In the genomic region with DNA sequence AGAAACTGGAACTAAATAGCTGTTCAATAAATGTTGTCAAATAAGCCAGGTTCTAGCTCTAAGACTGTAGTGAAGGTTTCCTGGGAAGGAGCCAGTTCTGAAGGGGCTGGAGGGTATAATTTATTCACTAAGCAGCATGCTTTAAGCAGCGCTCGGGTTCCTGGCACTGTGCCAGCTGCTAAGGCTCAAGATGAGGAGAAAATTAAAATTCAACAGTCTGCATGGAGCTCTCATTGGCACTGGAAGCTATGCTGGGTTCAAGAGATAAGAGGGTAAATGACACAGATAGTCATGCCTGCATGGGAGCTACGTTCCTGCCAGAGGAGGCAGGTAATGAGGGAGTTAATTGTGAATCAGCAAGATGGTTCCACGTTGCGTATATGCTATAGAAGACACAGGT, we compare ENCODE assay signal across 11 mouse cellular contexts. TPM values are rescaled to one million over a fixed set of nuclear protein-coding genes. Genes with fewer than 3 reads are reported as not detected.
DNase-seq lines count a peak whose midpoint lies in the region; ATAC-seq and TF ChIP-seq lines count a peak whose summit lies in the region.
"Had no signal": no experiment of that assay in that cellular context is flagged by ENCODE, and none has a peak within 500 bp of the region (broad histone marks: within the 10 kb centered on the region; RNA-seq: fewer than 3 reads in every experiment).

No protein-coding gene starts in this region.

- no peaks in the 10 kb centered on the region for H3K36me3 ChIP-seq in embryonic facial prominence, embryonic 14.5 days (ENCODE audit: control insufficient read depth, insufficient read depth, low read length)
- H3K36me3 ChIP-seq in embryonic facial prominence, embryonic 10.5 days (replicated peaks): no peaks in the 10 kb centered on the region
- H3K36me3 ChIP-seq in MEL (ENCODE audit: control insufficient read depth in 1 of 2, insufficient read depth in 2 of 2, low read length in 2 of 2): no peaks in the 10 kb centered on the region
- H3K36me3 ChIP-seq: lung, embryonic 15.5 days had no signal

- 46% methylated on average over 5 of the region's 5 CpGs for WGBS in embryonic facial prominence, embryonic 14.5 days
- 89% methylated on average over 5 of the region's 5 CpGs for WGBS in embryonic facial prominence, embryonic 10.5 days

- TF ChIP-seq EP300 in MEL (IDR thresholded peaks at IDR 0.05; ENCODE audit: low read depth in 1 of 2, low read length in 2 of 2): no peak

- no peaks in the 10 kb centered on the region; the same call in 1 of the 2 replicates for H3K4me1 ChIP-seq in embryonic facial prominence, embryonic 14.5 days (ENCODE audit: control insufficient read depth, insufficient read depth, low read length)
- peaks cover 23% of the 10 kb centered on the region for H3K4me1 ChIP-seq in embryonic facial prominence, embryonic 10.5 days
- H3K4me1 ChIP-seq in MEL (ENCODE audit: control insufficient read depth in 1 of 2, insufficient read depth in 2 of 2, low read length in 2 of 2): no peaks in the 10 kb centered on the region
- H3K4me1 ChIP-seq: lung, embryonic 15.5 days had no signal

- peak; percentile 84 for DNase-seq in embryonic facial prominence, embryonic 14.5 days (ENCODE audit: low spot score)
- no peak for DNase-seq in embryonic facial prominence, embryonic 10.5 days (ENCODE audit: low spot score)
- DNase-seq in MEL (ENCODE audit: low read depth, low spot score): peak; percentile 20
- peak; percentile 23 to 51 for DNase-seq in frontal cortex, postnatal 25 days (ENCODE audit: low spot score in 2 of 2)
- peak; percentile 79 to 84 for DNase-seq in left cerebral cortex, postnatal 14 days (ENCODE audit: low spot score in 2 of 2)
- DNase-seq in adipocyte (ENCODE audit: low spot score): no peak
- DNase-seq in lung, postnatal 36 days: no peak
- DNase-seq in B cell, adult 2 months: no peak

- H3K9me3 ChIP-seq in embryonic facial prominence, embryonic 14.5 days (ENCODE audit: control insufficient read depth, low read length): no peaks in the 10 kb centered on the region
- H3K9me3 ChIP-seq in embryonic facial prominence, embryonic 10.5 days: no peaks in the 10 kb centered on the region
- H3K9me3 ChIP-seq in MEL (replicated peaks; ENCODE audit: insufficient read depth, low read length): no peaks in the 10 kb centered on the region
- H3K9me3 ChIP-seq: lung, embryonic 15.5 days had no signal

- H3K4me2 ChIP-seq in embryonic facial prominence, embryonic 14.5 days (ENCODE audit: low read depth, low read length): no peak overlapping the region
- H3K4me2 ChIP-seq: lung, embryonic 15.5 days had no signal

- TF ChIP-seq CTCF in MEL (IDR thresholded peaks at IDR 0.05 in 2 of 3, conservative IDR thresholded peaks at IDR 0.05 in 1 of 3; ENCODE audit: control insufficient read depth in 1 of 3, insufficient read depth in 1 of 3, low read depth in 2 of 3, low read length in 3 of 3, poor library complexity in 1 of 3, severe bottlenecking in 1 of 3): no peak

- no peaks in the 10 kb centered on the region for H3K79me2 ChIP-seq in MEL (ENCODE audit: control insufficient read depth, insufficient read depth, low read length, poor library complexity)

- no peaks in the 10 kb centered on the region for H3K27me3 ChIP-seq in embryonic facial prominence, embryonic 14.5 days (replicated peaks; ENCODE audit: control insufficient read depth, insufficient read depth, low read length)
- peaks cover 15% of the 10 kb centered on the region for H3K27me3 ChIP-seq in embryonic facial prominence, embryonic 10.5 days (replicated peaks; ENCODE audit: low read depth, poor library complexity, severe bottlenecking)
- peaks cover 0 to 2% of the 10 kb centered on the region in 2 experiments; a peak in 1 of 4 replicates for H3K27me3 ChIP-seq in MEL (ENCODE audit: control insufficient read depth in 1 of 2, insufficient read depth in 2 of 2, low read length in 2 of 2)

- no peak overlapping the region for H3K27ac ChIP-seq in embryonic facial prominence, embryonic 14.5 days (replicated peaks; ENCODE audit: low read depth, low read length)
- H3K27ac ChIP-seq in embryonic facial prominence, embryonic 10.5 days (replicated peaks): no peak overlapping the region
- H3K27ac ChIP-seq in MEL (ENCODE audit: control insufficient read depth, low read depth, low read length): no peak overlapping the region
- H3K27ac ChIP-seq: lung, embryonic 15.5 days had no signal

- no peak for ATAC-seq in embryonic facial prominence, embryonic 14.5 days (ENCODE audit: low read depth)

- intact Hi-C loops in left cerebral cortex, postnatal 14 days (cut with DNase I): no loop called here

- no peak overlapping the region for H3K9ac ChIP-seq in embryonic facial prominence, embryonic 14.5 days (ENCODE audit: low read depth, low read length)
- H3K9ac ChIP-seq in MEL (ENCODE audit: control insufficient read depth, low read depth, low read length, poor library complexity, severe bottlenecking): no peak overlapping the region
- H3K9ac ChIP-seq: lung, embryonic 15.5 days had no signal

- TF ChIP-seq POLR2A in MEL (IDR thresholded peaks at IDR 0.05; ENCODE audit: control insufficient read depth in 1 of 2, insufficient read depth in 1 of 2, low read depth in 1 of 2, low read length in 2 of 2, poor library complexity in 1 of 2): no peak

- no peak for TF ChIP-seq RAD21 in MEL (IDR thresholded peaks at IDR 0.05; ENCODE audit: low read depth, low read length)

- no peak overlapping the region for H3K4me3 ChIP-seq in embryonic facial prominence, embryonic 14.5 days (ENCODE audit: low read depth, low read length)
- H3K4me3 ChIP-seq in embryonic facial prominence, embryonic 10.5 days: no peak overlapping the region
- no peak overlapping the region for H3K4me3 ChIP-seq in MEL (ENCODE audit: control insufficient read depth in 1 of 2, insufficient read depth in 1 of 2, low read depth in 2 of 2, low read length in 2 of 2)
- H3K4me3 ChIP-seq: lung, embryonic 15.5 days had no signal

TF ChIP-seq in MEL, 35 proteins besides CTCF, POLR2A, EP300 and RAD21:
- TF ChIP-seq MAFK (IDR thresholded peaks at IDR 0.05; ENCODE audit: borderline replicate concordance, low read depth, low read length): no peak
- no peak for TF ChIP-seq ZKSCAN1 (IDR thresholded peaks at IDR 0.05; ENCODE audit: low read depth, low read length)
- no peak for TF ChIP-seq MYB (IDR thresholded peaks at IDR 0.05; ENCODE audit: low read depth, low read length)
- no peak for TF ChIP-seq RCOR1 (IDR thresholded peaks at IDR 0.05; ENCODE audit: low read depth, low read length)
- no peak for TF ChIP-seq GATA1 (IDR thresholded peaks at IDR 0.05; ENCODE audit: low read depth, low read length)
- no peak for TF ChIP-seq ZMIZ1 (IDR thresholded peaks at IDR 0.05; ENCODE audit: low read depth, low read length)
- TF ChIP-seq E2F4 (IDR thresholded peaks at IDR 0.05; ENCODE audit: borderline replicate concordance, low read depth, low read length): no peak
- TF ChIP-seq MAZ (IDR thresholded peaks at IDR 0.05; ENCODE audit: low read depth, low read length): no peak
- no peak for TF ChIP-seq POLR2AphosphoS2 (IDR thresholded peaks at IDR 0.05; ENCODE audit: low read length)
TF ChIP-seq in MEL: peak in this region for 0.

RNA-seq across cellular contexts. Expression of a gene that starts 26.3 kb away (rescaled TPM):
- polyA plus RNA-seq in embryonic facial prominence, embryonic 14.5 days (2014; fragmentation: Nextera tagmentation; extraction: Ambion mirVana): 0.22 TPM in 1 of 2 replicates, not detected in the other
- 0.23 and 0.30 TPM in 2 replicates for polyA plus RNA-seq in embryonic facial prominence, embryonic 10.5 days (2016; fragmentation: Nextera tagmentation; extraction: Ambion mirVana)
- total RNA-seq in MEL (2012; rRNA removed): not detected in 2 replicates
- polyA plus RNA-seq in MEL (2012; ENCODE audit: insufficient read depth in 1 of 2, insufficient read length in 2 of 2, low read depth in 1 of 2, low replicate concordance in 2 of 2, missing spikeins in 1 of 2): not detected
- total RNA-seq in left cerebral cortex, postnatal 14 days (2021): 10 to 100 TPM; 40.3 to 45.1 TPM
- total RNA-seq: CH12.LX had no signal
- polyA plus RNA-seq: heart, postnatal 0 days; lung, embryonic 15.5 days had no signal

Comparison
In these comparisons a context has a peak if more than half of its experiments do, and no peak if none do; other contexts are left out.
1. DNase-seq: peak in embryonic facial prominence, embryonic 14.5 days (single experiment), MEL (single experiment), frontal cortex, postnatal 25 days (2 of 2) and left cerebral cortex, postnatal 14 days (2 of 2); none in embryonic facial prominence, embryonic 10.5 days (single experiment), adipocyte (single experiment), lung, postnatal 36 days (single experiment) and B cell, adult 2 months (0 of 2).